Mouse (Mus musculus): ENCODE data around the gene Slc35b1.

DNA sequence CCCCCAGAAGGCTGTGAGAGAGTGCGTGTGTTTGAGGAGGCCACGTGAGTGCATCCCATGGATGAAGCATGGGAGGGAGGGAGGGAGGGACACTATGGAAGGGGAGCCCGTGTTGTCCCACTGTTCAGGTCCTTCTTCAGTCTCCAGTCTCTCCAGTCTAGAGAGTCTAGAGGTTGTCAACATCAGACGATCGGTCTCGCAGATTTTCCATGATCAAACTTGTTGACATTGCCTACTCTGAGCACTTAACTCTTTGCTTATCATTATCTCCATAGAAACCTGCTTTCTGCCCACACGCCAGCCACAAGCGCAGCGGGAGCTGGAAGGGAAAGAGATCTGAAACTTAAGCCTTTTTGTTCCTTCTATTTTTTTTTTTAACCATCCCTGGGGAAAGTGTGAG lies 5.6 kb upstream of the Slc35b1 start:
- TF ChIP-seq POLR2A (IDR thresholded peaks at IDR 0.05; ENCODE audit: borderline replicate concordance, low read depth, low read length) (no peak), CTCF (IDR thresholded peaks at IDR 0.05; ENCODE audit: low read depth, low read length) (no peak)
